Mouse (Mus musculus) kidney, adult 9 months (tissue): ENCODE data around the gene Tctn3.
A peak's percentile ranks its signal among the peaks of the same experiment; 100 is the strongest.

Experiments used
- DNase-seq: peaks from one replicate; pipeline ENCODE4 v3.0.0; 2022

Tctn3 gene

GRCm38 (mm10) chr19:40611830-40612506 lies at the start of gene Tctn3, which contains the start of gene Entpd1:
Gene Tctn3, minus strand, starts transcription at chr19:40612233.
Gene Entpd1, plus strand, starts transcription at chr19:40612366.
- peak; percentile 97 for DNase-seq

DNA sequence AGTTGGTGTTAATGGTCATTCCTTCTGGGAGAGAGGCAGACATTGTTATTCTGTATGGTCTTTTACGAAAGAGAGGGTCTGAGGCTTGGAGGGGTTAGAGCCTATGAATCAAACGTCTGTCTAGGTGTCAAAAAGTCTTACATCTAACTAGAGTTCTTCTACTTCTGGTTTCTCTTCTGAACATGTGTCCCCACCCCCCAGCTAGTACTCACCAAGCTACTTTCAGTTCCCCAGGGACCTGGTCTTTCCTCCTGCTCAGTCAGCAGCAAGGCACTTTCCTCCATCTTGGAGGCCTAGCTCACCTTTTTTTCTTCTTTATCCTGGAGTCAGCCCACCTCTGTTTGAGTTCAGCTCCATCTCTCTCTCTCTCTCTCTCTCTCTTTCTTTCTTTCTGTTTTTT lies 49.1 kb upstream of the Tctn3 start:
- DNase-seq, result peak; percentile 48

DNA sequence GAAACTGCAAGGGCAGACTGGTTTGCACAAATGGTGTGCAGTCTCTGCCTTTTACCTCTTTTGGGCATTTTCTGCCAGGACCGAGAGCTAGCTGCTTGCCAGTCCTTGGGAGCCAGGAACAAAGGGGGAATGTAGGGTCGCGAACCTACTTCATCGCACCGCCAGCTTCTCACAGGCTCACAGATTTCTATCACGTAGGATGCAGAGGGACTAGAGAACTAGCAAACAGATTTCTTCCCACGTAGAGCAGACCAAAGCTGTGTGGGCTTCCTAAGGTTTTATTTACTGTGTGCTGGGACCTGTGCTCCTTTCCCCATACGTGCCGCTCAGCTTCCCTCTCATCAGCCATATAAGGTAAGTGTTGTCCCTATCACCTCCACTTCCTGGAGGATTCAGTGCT lies 48.5 kb upstream of the Tctn3 start:
- DNase-seq, result no peak

- DNase-seq, result peak; percentile 34
These were observed 47.8 kb upstream of the Tctn3 start for GRCm38 (mm10) chr19:40659651-40660478.

DNA sequence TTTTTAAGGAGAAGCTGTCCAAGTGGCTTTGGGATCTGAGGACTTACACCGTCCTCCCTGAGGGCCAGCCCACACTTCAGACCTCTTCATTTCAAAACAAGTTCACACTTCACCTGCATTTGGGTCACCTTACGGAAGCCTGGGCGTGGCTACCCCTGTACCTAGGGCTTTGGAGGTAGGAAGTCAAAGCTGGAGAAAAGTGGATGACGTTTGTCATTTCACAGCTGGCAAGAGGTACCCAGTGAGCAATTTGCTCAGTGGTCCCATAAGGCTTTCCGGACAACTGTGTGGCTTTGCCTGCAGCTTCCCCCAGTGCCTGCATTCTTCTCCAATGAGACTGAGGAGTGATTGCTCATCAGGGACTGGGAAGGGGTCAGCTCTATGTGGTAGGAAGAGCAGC lies 46.9 kb upstream of the Tctn3 start:
- no peak for DNase-seq

GRCm38 (mm10) chr19:40658281-40658680 lies 46.2 kb upstream of the Tctn3 start:
- no peak for DNase-seq

- no peak for DNase-seq
These were observed 44.2 kb upstream of the Tctn3 start for GRCm38 (mm10) chr19:40656207-40656606.

DNA sequence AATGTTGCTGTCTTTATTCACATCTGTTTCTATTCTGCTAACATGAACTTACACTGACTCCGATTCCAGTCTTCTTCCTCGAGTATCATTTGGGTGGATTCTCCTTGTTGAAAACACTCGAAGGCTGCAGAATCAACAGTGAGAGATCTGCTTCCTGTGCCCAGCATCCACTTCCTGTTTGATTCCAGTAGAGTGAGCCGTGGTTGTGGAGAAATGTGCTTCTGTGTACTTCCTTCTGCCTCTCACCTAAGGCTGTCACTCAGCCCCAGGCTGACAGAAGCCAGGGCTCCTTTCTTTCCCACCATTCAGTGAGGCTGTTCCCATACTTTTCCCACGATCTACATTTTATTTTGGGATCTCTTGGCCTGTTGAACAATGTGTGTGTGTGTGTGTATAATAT lies 38.1 kb upstream of the Tctn3 start:
- no peak for DNase-seq

- DNase-seq, result peak; percentile 61
These were observed 35.5 kb upstream of the Tctn3 start for GRCm38 (mm10) chr19:40647319-40648158.

- DNase-seq, result no peak
These were observed 34.3 kb upstream of the Tctn3 start for GRCm38 (mm10) chr19:40646379-40646778.

DNA sequence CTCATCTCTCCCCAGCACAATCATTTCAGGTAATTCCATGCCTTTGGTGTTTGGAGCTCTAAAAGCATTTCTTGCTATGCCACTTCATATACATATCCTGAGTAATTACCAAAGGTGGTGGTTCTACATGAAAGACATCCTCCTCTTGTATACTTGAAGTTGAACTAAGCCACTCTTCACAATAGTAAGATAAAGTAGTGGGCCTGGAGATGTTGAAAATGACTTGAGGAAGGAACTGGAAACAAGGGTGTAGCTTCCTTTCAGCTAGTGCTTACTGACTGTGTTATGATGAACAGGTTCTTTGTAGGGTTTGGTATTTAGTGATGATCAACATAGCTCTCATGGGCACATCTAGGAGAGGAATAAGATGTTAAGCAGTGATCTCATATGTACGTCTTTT lies 31.8 kb upstream of the Tctn3 start:
- DNase-seq, result no peak

- DNase-seq, result no peak
These were observed 28.8 kb upstream of the Tctn3 start for GRCm38 (mm10) chr19:40640799-40641198.

DNA sequence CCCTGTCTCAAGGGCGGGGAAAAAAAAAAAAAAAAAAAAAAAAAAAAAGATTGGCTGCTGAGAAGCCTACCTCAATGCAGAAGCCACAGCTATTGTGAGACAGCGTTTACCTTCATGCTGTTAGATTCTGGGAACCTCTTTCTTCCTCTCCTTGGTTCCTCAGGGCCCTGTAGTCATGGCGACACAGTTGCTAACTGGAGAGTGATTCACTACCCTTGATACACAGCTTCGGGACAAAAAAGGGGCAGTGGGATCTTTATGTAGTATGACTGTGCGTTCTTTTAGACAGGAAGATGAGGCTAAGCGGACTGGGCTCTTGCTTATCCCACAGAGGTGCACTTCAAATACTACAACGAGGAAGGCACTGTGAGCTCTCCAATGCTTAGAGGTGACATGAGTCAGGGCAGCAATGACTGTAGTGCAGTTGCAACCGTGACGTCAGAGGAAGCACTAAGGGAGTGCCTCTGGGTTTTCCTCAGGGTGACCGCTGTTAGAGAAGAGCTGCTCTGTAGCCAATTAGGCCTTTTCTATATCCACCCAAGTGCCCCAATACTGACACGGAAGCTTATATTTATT lies 27.8 kb upstream of the Tctn3 start:
- no peak for DNase-seq

- no peak for DNase-seq
These were observed 26.5 kb upstream of the Tctn3 start for GRCm38 (mm10) chr19:40638582-40638981.

DNA sequence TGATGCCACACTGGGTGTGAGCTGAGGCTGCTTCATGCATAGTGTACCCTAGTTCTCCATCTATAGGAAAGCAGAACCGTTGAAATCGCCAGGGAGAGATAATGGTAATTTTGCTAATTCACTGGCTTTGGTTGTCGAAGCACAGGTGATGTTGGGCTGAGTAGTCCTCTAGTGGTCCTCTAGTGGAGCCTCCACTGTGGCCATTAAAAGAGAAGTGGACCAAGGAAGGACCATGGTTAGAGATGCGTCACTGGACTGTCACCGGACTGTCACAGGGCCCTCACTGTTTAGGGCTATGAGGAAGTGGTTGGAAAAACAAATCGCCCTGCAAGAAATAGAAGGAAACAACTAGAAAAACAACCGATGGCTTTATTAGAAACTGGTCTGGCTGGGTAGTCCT lies 25.6 kb upstream of the Tctn3 start:
- DNase-seq, result no peak

DNA sequence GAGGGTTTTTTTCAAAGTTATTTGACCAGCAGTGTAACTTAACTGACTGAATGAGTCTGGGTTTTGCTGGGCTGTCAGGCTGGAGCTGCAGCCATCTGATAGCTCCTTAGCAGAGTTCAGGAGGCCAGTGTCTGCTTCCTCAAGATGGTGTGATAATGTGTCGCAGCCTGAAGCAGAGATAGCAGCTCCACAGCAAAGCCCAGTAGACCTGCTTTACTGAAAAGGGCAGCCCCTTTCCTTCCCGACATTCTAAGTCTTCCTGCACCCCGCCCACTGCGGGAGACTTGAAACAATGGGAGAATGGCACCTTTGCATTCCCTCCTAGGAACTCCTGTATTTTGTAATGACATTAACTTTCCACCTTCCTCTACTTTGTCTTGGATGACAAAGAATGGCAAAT lies 25.1 kb upstream of the Tctn3 start:
- peak; percentile 58 for DNase-seq

DNA sequence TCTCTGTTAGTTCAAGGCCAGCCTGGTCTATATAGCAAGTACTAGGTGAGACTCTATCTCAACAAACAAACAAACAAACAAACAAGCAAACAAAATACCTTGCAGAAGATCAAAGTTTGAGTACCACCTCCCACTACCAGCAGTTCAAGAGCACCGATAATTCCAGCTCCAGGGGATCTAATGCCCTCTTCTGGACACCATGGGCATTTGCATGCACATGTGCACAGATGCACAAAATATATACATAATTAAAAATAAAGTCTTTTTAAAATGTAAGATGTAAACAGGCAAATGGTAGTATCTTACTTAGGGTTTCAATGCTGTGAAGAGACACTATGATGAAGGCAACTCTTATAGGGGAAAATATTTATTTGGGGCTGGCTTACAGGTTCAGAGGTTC lies 21.1 kb upstream of the Tctn3 start:
- DNase-seq, result no peak

DNA sequence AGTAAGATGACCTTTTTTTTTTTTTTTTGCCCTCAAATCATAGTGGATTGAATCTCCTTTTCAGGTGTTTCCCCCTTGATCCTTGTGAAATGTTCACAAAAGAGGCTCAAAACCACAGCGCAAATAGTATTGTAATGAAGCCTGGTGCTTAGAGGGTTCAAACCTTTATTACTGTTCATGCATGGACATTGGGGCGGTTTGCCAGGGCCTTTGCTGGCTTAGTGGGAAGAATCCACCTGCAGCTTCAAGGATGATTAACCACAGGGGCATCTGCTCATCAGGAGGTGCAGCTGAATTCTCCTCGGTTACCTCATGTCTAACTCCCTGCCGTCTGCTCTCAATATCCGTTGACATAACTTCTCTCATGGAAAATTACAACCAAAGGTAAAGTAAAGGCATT lies 20.6 kb upstream of the Tctn3 start:
- DNase-seq, result no peak

- DNase-seq, result no peak
These were observed 20.2 kb upstream of the Tctn3 start for GRCm38 (mm10) chr19:40632193-40632592.

GRCm38 (mm10) chr19:40630606-40631005 lies 18.6 kb upstream of the Tctn3 start:
- DNase-seq, result peak; percentile 35

- DNase-seq, result peak; percentile 21
These were observed 18.1 kb upstream of the Tctn3 start for GRCm38 (mm10) chr19:40630096-40630495.

DNA sequence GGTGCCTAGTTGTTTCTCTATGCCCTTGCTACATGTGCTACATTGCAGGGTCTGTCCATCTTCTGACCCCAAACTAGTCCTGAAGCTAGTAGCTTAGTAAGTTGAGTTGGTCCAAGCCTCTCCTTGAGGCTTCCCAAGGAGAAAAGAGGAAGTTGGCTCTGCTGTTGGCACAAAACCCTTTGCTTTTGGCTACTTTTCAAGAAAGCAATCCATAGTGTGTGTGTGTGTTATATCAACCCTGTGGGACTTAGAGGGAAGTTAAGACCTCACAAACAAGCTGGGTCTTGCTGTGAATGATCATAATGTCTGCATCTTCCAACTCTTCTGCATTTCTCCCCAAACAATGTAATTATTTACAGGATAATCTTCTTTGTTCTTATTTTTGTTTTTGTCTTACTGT lies 16.9 kb upstream of the Tctn3 start:
- no peak for DNase-seq

DNA sequence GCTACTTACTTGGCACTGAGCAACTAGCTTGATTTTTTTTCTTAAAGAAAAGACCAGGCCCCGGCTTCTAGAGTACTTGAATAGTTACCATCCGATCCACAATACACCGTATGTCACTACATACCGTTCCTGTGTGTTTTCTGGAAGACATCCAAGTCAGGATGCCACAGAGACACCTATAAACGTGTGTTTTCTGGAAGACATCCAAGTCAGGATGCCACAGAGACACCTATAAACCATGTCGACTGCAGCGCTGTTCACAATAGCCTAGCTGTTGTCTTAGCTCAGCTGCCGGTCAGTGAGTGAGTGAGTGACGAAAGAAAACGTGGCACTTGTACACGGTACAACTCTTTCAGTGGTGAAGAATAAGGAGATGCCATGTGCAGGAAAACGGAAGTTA lies 13.9 kb upstream of the Tctn3 start:
- DNase-seq, result no peak
